ENCODE assay signal across 8 mouse cellular contexts in genomic region chr1:121430938-121431928, GRCm38 (mm10). TPM values are rescaled to one million over a fixed set of nuclear protein-coding genes. Genes with fewer than 3 reads are reported as not detected.
DNase-seq lines count a peak whose midpoint lies in the region; ATAC-seq lines count a peak whose summit lies in the region.

Ccdc93 (plus strand) TSS chr1:121431049.

- DNase-seq in B cell, adult 2 months, result peak; percentile 99
- DNase-seq in brain, adult 2 months (ENCODE audit: low read depth, low spot score), result peak; percentile 96
- peak; percentile 97 for DNase-seq in heart, embryonic 10.5 days (ENCODE audit: low spot score)
- peak; percentile 98 for DNase-seq in liver
- DNase-seq in spleen, postnatal 4 days (ENCODE audit: low spot score in 2 of 2), result peak; percentile 98 to 100

- WGBS in heart, embryonic 10.5 days, result under 1% methylated on average over 47 of the region's 47 CpGs
- under 1% methylated on average over 47 of the region's 47 CpGs for WGBS in kidney, embryonic 15.5 days

- H3K9me3 ChIP-seq in heart, embryonic 10.5 days, result no peaks in the 10 kb centered on the region
- no peaks in the 10 kb centered on the region for H3K9me3 ChIP-seq in kidney, embryonic 15.5 days (replicated peaks)

- H3K9ac ChIP-seq in kidney, embryonic 15.5 days, result peak within 1 kb of the TSS; percentile 88

- H3K27me3 ChIP-seq in heart, embryonic 10.5 days (ENCODE audit: insufficient read depth, poor library complexity, severe bottlenecking), result no peaks in the 10 kb centered on the region
- no peaks in the 10 kb centered on the region for H3K27me3 ChIP-seq in kidney, embryonic 15.5 days

- H3K4me2 ChIP-seq in kidney, embryonic 15.5 days, result peak within 1 kb of the TSS; percentile 98

- peaks cover 9% of the 10 kb centered on the region; the same call in 1 of the 2 replicates for H3K4me1 ChIP-seq in heart, embryonic 10.5 days
- H3K4me1 ChIP-seq in kidney, embryonic 15.5 days, result peaks cover 16% of the 10 kb centered on the region; the same call in 1 of the 2 replicates

- peak; percentile 95 for ATAC-seq in erythroblast, adult 5-6 weeks (replicated peaks; ENCODE audit: low FRiP score, poor library complexity, severe bottlenecking)
- peak; percentile 95 for ATAC-seq in kidney, embryonic 15.5 days (replicated peaks; ENCODE audit: low FRiP score)
- ATAC-seq in monocyte, adult 5-6 weeks (replicated peaks; ENCODE audit: insufficient number of reproducible peaks, low FRiP score, low TSS enrichment, poor library complexity, severe bottlenecking), result peak; percentile 82

- peaks cover 10% of the 10 kb centered on the region; the same call in 1 of the 2 replicates for H3K36me3 ChIP-seq in heart, embryonic 10.5 days
- H3K36me3 ChIP-seq in kidney, embryonic 15.5 days, result peaks cover 8% of the 10 kb centered on the region

- peak within 1 kb of the TSS; percentile 87 for H3K27ac ChIP-seq in heart, embryonic 10.5 days
- H3K27ac ChIP-seq in kidney, embryonic 15.5 days, result 0 out of 2 replicates have a peak within 1 kb of the TSS, but pooled peaks have one; percentile 4

- peak within 1 kb of the TSS; percentile 86 for H3K4me3 ChIP-seq in heart, embryonic 10.5 days
- H3K4me3 ChIP-seq in kidney, embryonic 15.5 days (replicated peaks), result peak within 1 kb of the TSS; percentile 90

RNA-seq across cellular contexts. Expression of gene Ccdc93, which starts in this region (rescaled TPM):
- 1.9 and 7.9 TPM in 2 replicates for total RNA-seq in erythroblast, adult 5-6 weeks (2015; ENCODE audit: low replicate concordance)
- total RNA-seq in erythroblast, adult 5-6 weeks (2017; ENCODE audit: low replicate concordance), result 3.8 and 6.3 TPM in 2 replicates
- polyA plus RNA-seq in heart, embryonic 10.5 days (2016; fragmentation: Nextera tagmentation; extraction: Ambion mirVana), result 6.8 and 9.0 TPM in 2 replicates
- polyA plus RNA-seq in kidney, embryonic 15.5 days (2015; fragmentation: Nextera tagmentation; extraction: Ambion mirVana), result 10.7 and 11.3 TPM in 2 replicates
- total RNA-seq in monocyte, adult 5-6 weeks (2017), result 23.2 to 40.6 TPM (median 27.7 TPM) in 3 replicates

Comparison
In these comparisons a context has a peak if more than half of its experiments do, and no peak if none do; other contexts are left out.
1. Peak in every context shown above with its lines: DNase-seq, ATAC-seq, H3K4me3 ChIP-seq and H3K27ac ChIP-seq.